Comparison of ENCODE assay signal across 8 mouse cellular contexts in the genomic region with DNA sequence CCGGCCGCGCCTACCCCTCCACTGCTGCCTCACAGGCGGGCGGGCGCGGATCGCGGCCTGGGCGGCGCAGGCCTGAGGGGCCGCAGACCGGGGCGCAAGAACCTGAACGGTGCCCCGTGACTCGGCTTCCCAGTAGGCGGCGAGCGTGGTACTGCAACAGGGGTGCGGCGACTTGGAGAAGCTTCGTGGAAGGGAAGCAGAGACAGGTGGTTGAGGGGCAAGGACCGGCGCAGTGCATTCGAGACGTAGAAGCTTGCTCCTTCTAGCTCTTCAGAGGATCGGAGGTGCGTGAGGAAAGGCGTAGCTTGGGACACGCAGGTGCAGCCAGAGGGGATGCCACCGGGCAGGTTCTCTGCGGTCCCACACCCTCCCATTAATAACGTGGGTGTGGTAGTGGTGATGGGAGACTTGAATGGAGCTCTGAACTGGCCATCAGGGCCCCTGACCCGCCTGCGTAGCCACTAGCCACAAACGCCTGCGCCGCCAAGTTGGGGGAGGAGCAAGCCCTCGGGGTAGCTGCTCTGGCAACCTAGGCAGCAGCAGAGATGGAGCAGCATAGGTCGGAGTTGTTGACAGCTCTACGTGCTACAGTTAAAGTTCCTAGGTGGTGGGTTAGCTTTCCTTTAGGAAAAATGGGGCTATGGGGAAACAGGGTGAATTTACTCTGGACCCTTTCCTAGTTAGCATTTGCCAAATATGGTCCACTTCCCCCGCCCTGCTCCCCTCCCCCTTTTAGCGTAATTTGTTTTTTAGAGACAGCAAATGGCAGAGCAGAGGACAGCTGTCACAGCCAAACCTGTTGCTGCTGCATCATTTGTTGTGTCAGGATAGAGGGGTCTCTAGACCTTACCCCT. TPM values are rescaled to one million over a fixed set of nuclear protein-coding genes. Genes with fewer than 3 reads are reported as not detected.
DNase-seq lines count a peak whose midpoint lies in the region; ATAC-seq and TF ChIP-seq lines count a peak whose summit lies in the region.

No protein-coding gene starts in this region.

- peak; percentile 84 for DNase-seq in NIH3T3 (ENCODE audit: low read depth)
- peak; percentile 87 for DNase-seq in cerebellum, adult 9-11 months
- peak; percentile 56 to 73 for DNase-seq in frontal cortex, adult 2 months (ENCODE audit: extremely low spot score in 1 of 2, low spot score in 1 of 2)
- DNase-seq in hindbrain, embryonic 10.5 days (ENCODE audit: low spot score): peak; percentile 66
- DNase-seq in layer of hippocampus, adult 9-11 months: peak; percentile 78
- DNase-seq in thymus, postnatal 14 days: peak; percentile 80

- H3K4me3 ChIP-seq in hindbrain, embryonic 10.5 days: peak overlapping the region; percentile 75
- H3K4me3 ChIP-seq in lung, embryonic 15.5 days: peak overlapping the region; percentile 74
- H3K4me3 ChIP-seq in olfactory bulb, adult 2 months (ENCODE audit: insufficient read depth, low read depth, low read length): peak overlapping the region; percentile 84

- TF ChIP-seq CTCF in olfactory bulb, adult 2 months (IDR thresholded peaks at IDR 0.05; ENCODE audit: insufficient read depth, low read depth, low read length): no peak

- peak overlapping the region; percentile 82 for H3K9ac ChIP-seq in lung, embryonic 15.5 days

- H3K27ac ChIP-seq in hindbrain, embryonic 10.5 days: peak overlapping the region; percentile 88
- H3K27ac ChIP-seq in lung, embryonic 15.5 days: peak overlapping the region; percentile 80
- peak overlapping the region; percentile 90 for H3K27ac ChIP-seq in olfactory bulb, adult 2 months (ENCODE audit: insufficient read depth, low read depth, low read length)

- peaks cover 12% of the 10 kb centered on the region for H3K27me3 ChIP-seq in hindbrain, embryonic 10.5 days (ENCODE audit: insufficient read depth, poor library complexity, severe bottlenecking)
- no peaks in the 10 kb centered on the region for H3K27me3 ChIP-seq in lung, embryonic 15.5 days

- no peaks in the 10 kb centered on the region for H3K9me3 ChIP-seq in hindbrain, embryonic 10.5 days
- no peaks in the 10 kb centered on the region for H3K9me3 ChIP-seq in lung, embryonic 15.5 days

- peak overlapping the region; percentile 98 for H3K4me2 ChIP-seq in lung, embryonic 15.5 days

- under 1% methylated on average over 44 of the region's 44 CpGs for WGBS in hindbrain, embryonic 10.5 days
- under 1% methylated on average over 44 of the region's 44 CpGs for WGBS in lung, embryonic 15.5 days
- WGBS in olfactory bulb, adult 2 months: under 1% methylated on average over 44 of the region's 44 CpGs

- TF ChIP-seq POLR2A in olfactory bulb, adult 2 months (IDR thresholded peaks at IDR 0.05; ENCODE audit: insufficient read depth, low read depth, low read length): no peak

- peak; percentile 92 for ATAC-seq in lung, embryonic 15.5 days (ENCODE audit: borderline replicate concordance, extremely low read depth, low FRiP score, low TSS enrichment)

- H3K4me1 ChIP-seq in hindbrain, embryonic 10.5 days (replicated peaks): peaks cover 20% of the 10 kb centered on the region
- H3K4me1 ChIP-seq in lung, embryonic 15.5 days: peaks cover 17% of the 10 kb centered on the region
- peaks cover 12% of the 10 kb centered on the region for H3K4me1 ChIP-seq in olfactory bulb, adult 2 months (ENCODE audit: control insufficient read depth, insufficient read depth, low read length)

- H3K36me3 ChIP-seq in hindbrain, embryonic 10.5 days: no peaks in the 10 kb centered on the region
- H3K36me3 ChIP-seq in lung, embryonic 15.5 days: no peaks in the 10 kb centered on the region

RNA-seq across cellular contexts. Expression of a gene that starts 38.1 kb away (rescaled TPM):
- 43.8 and 48.6 TPM in 2 replicates for polyA plus RNA-seq in frontal cortex, adult 2 months (2012; rRNA removed)
- polyA plus RNA-seq in hindbrain, embryonic 10.5 days (2016; fragmentation: Nextera tagmentation; extraction: Ambion mirVana): 53.7 and 58.8 TPM in 2 replicates
- polyA plus RNA-seq in lung, embryonic 15.5 days (2015; fragmentation: Nextera tagmentation; extraction: Ambion mirVana): 179 and 183 TPM in 2 replicates
- not detected in 2 replicates for polyA plus RNA-seq in olfactory bulb, adult 2 months (2012; ENCODE audit: insufficient read depth, insufficient read length, low replicate concordance, missing spikeins)

Comparison
In these comparisons a context has a peak if more than half of its experiments do, and no peak if none do; other contexts are left out.
1. Peak in every context shown above with its lines: DNase-seq, ATAC-seq, H3K4me3 ChIP-seq and H3K27ac ChIP-seq.